Mouse (Mus musculus) embryo, embryonic 9.5 days (tissue): ENCODE measurements at regions not wholly inside any gene's neighbourhood (a gene's known extent, or its start where the extent isn't known, plus 50 kb on each side); places are given as distances from the start of the nearest gene placed in this dataset.
A peak's percentile ranks its signal among the peaks of the same experiment; 100 is the strongest.

Experiments used
- DNase-seq: peaks from one replicate; pipeline ENCODE4 v3.0.0-alpha.2; 2017; ENCODE audit errors: extremely low spot score

DNA sequence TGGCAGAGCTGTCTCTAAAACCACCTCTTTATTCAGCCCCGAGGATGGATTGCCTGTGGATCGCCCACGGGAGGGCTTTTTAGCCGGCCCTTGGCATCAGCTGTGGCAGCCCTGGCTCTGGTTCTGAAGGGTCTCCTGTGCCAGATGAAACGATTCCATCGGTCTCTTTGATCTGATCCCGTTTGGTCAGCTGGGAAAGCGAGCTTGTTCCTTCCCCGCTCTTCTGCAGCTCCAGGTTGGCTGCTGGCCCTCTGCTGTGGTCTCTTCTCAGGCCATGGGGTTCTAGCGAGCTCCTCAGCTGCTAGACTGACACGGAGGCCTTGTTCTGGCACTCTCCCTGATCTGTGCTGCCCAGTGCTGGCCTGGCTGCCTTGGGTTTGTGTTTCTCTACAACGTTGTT is 165.6 kb upstream of the Dkk2 start:
- DNase-seq = no peak

DNA sequence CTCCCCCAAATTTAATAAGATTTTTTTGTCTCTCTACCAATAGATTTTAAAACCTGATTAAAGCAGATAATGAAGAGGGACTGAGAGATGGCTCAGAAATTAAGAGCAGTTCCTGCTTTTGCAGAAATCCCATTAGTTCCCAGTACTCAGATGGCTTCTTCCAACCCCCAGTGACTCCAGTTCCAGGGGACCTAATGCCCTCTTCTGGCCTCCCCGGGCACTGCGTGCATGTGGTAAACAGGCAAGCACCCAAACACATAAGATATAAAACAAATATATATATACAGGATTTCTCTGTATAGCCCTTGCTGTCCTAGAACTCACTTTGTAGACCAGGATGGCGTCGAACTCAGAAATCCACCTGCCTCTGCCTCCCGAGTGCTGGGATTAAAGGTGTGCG is 163.9 kb upstream of the Dkk2 start:
- peak; percentile 22 for DNase-seq

DNA sequence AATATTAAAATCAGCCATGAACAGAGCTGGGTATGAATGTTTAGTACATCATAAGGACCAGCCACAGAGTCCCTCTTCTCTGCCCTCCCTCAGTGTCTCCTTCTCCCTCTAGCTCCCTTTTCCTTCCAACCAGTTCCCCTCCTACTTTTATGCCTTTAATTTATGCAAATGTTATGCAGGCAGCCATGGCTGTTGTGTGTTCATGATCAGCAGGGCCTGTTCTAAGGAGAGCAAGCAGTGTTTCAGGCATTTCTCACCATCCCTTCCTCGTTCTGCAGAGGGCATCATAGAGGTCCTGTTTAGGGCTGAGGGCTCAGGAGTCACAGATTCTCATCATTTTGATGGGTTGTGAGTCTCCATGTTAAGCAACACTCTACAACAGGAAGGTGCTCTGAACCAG is 162.4 kb upstream of the Dkk2 start:
- no peak for DNase-seq

DNA sequence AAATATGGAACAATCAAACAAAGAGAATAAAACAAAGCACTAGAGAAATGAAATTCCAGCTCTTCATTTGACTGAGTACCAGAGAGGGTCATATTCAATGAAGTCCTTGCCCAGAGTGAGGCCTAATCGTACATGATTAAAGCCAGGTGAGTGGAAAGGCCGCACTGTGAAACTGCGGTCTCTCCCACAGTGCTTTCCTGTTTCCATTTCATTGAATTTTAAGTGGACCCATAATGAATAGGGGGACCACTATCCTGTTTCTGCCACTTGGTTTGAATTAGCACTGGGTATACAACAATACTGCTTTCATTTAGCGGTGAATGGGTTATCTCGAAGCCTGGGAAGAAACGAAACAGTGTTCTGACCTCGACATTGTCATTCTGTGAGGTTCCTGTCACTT is 144.2 kb upstream of the Dkk2 start:
- no peak for DNase-seq

DNA sequence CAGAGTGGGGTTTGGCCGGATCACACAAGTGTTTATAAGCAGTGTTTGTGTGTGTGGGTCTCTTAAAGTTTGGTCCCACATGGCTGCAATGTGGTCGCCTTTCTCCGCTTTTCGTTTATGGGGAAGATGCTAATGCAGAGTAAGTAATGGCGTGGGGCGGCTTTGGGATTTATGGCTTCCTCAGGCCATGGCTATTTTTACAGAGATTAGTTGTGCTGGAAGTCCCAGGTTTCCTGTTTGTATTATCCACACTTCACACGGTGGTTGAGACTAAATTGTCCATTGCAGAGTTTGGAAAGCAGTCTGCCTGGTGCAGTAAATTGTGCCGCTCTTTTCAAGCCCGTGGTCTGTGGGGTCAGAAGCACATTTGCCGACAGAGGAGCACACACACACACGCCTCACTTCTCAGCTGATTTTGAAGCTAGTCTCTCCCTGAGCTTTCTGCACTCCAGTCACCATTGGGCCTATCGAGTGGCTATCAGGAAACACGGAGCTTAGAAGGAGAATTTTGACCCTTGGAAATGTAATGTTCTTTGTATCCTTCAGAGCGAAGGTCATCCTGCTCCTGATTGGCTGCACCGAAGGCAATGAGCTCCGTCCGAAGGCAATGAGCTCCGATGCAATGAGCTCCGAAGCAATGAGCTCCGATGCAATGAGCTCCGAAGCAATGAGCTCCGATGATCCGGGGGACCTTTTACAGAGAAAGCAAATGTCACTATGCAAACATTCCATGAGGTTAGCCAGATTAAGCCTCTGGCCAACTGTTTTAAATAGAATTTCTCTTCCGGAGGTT is 142.9 kb upstream of the Dkk2 start:
- DNase-seq = no peak

DNA sequence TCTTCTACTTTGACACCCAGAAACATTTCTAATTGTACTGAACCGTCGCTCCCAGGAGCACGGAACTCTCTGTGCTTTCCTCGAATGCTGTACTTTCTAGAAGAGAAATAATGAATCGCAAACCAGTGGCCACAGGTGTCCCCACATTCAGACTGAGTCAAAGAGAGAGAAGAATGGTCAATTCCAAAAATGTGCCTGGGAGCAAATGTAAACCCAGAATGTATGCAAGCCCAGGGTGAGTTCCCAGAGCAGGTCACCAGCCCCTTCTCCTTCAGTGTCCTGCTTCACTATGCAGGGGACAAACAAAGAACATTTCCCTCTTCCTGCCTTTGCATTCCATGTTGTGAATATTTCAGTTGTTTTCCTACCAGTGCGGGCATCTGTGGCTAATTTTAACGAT is 141.7 kb upstream of the Dkk2 start:
- no peak for DNase-seq

DNA sequence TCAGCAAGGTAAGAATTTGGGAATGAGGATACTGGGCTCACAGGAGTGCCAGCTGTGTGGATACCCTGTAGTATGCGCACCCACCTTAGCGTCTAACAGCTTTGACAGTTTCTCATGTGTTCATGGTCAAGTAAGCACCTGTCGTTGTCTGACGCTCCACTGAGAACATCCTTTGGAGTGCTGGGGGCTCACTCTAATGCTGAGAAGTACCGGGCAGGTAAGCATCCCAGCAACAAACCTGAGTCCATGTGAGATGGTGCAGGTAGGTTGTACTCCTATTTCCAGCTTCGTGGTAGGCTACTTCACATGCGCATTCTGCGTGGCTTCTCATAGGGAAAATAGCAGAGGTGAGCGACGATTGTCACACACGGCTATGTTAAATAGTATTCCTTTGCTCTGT is 129.3 kb upstream of the Dkk2 start:
- no peak for DNase-seq

DNA sequence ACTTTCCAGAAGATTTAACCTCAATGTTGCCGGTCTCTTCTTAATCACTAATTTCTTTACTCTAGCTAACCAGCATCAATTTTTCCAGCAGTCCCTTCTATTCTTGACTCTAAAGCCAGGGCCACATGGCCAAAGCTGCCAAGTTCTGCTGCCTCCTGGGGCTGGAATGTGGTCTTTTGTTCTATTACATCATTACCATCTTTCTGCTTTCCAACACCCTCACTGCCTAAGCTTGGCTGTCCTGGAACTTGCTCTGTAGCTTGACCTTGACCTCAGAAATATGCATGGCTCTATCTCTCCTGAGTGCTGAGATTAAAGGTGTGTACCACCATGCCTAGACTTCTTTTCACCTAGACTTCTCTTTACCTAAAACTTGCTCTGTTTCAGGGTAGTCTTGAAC is 124.5 kb upstream of the Dkk2 start:
- no peak for DNase-seq

DNA sequence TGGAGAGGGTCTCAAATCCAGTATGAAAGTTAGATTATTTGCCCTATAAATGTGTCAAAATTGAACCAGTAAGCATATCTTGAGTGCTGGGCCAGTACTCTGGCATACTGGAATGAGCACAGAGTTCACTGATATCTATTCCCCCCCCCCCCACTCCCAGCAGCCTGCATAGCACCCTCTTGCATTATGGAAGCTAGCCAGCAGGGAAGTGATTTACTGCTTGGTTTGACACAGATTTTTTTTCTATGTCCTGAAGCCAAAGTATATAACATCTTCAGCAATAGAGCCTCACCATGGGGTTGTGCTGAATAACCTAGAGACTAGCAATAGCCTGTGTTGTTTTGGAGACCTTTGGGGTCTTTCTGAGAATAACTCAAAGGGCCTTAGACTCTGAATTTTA is 123.5 kb upstream of the Dkk2 start:
- DNase-seq = no peak

DNA sequence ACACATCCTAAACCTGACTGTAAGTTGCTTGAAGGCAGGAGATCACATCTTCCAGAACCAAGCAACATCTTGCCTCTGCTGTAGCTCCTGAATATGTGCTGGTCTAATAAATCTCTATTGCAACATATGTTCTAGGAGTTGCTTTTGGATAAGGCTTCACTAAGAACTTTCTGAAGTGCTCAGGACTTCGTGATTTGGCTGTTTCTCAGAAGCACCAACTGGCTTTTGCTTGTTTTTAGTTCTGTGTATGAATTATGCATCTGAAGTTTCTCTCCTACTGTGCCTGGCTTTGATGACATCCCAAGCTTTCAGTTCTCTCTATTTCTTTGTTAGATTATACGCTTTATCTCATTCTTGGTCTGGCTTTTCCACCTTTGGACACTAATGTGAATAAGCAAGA is 122.2 kb upstream of the Dkk2 start:
- no peak for DNase-seq

DNA sequence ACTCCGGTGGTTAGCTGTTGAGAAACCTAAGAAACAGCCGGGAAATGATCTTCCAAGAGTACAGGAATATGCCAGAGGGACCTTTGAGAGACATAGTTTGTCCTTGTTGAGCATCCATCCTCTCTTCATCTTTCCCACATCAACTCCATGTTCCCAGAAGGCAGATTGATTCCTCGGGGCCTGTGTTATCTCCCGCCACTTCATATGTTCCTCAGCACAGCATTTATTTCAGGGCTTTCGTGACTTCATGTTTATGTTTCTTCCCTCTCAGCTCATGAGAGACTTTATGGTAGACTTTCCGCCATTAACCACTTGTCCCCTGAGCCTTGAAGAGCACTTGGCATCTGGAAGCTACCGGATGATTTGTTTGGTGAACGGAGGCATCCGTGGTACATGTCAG is 120.1 kb upstream of the Dkk2 start:
- DNase-seq = no peak

DNA sequence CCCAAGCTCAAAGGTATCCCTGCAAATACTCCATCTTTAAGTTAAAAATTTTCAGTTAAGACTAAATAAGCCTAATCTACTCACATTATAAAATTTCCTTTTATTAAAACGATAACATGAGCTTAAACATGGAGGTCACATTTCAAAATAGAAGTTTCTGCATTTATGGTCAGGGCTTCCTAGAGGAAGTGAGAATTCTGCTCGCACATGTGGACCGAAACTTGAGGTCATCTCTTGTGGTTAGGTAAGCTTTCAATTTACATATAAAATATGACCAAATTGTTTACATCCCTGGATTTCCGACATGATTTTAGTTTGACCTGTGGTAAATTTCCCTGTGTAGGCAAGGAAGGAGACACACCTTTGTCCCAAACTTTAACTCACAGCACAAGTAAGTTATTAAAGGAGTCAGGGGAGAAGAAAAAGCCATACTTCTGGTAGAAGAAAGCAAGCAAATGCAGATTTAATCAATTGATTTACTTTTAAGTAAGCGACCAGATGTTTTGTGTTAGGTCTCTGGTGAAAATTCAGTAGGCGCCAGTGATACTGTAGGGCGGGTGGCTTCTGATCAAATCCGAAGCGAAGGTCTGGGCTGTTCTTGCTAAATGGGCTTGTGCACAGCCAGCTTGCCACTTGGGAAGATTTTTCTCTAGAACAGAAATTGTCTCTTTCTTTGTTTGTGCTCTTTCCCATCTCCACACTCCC is 119.5 kb upstream of the Dkk2 start:
- DNase-seq = no peak

DNA sequence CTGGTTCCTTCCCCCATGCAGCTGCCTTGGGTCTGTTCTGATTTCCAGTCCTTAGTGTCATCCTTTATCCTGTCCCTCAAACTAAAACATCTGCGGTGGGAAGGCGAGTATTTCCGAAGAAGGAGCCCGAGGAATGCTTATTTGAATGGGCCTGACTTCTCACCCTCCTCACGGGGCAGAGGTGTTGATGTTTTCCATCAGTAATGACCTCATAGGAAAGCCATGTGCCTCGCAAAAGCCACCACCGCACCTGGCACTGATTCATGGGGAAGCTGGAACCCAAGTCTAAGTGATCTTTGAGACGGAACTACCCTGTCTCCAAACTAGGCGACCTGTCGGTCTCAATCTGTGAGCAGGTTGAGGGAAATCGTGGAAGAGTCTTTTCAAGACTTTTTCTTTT is 117.8 kb upstream of the Dkk2 start:
- DNase-seq = no peak

DNA sequence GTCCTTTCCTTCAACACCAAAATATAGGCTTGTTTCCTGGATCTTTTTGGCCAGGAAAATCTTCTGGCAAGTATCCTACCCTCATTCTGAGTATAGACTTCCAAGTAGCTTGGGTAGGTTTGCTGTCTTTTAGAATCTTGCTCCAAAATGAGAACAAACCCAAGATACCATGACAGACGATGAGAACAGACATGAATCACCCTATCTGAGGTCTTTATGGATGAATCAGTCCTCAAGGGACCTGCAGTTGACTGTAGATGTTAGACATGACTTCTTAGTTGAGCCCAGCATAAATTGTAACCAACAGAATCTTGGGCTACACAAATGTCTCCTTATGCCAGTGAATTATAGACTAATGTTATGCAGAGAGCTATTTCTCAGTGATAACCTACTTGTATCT is 114.3 kb upstream of the Dkk2 start:
- DNase-seq = no peak

DNA sequence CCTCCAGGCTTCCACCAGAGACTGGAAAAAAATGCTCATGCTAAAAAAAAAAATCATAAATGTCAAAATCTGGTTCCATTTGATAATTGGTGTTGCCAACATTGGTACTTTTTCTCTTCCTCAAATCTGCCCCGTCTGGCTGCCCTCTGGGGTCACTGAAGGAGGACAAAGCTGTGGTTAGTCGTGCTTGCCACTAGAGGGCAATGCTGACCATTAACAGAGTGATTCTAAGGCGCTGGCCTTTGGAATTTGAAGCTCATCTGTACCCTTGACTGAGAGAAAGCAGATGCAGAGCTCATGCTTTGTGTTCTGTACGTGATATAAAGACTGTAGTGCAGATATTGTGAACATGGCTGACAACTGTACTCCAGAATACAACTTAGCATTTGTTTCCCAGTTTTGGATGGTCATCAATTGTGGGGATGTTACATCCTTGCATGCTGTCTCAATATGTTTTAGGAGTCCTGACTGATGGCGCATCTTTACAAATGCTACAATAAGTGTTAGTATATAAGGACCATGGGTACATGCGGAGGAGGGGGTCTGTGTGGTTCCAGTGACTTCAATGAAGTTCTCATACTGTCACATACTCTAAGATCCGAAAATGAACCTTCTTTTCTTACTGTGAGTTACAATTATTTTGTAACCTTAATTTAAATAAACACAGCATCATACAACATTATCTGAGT is 109.0 kb upstream of the Dkk2 start:
- peak; percentile 72 for DNase-seq

DNA sequence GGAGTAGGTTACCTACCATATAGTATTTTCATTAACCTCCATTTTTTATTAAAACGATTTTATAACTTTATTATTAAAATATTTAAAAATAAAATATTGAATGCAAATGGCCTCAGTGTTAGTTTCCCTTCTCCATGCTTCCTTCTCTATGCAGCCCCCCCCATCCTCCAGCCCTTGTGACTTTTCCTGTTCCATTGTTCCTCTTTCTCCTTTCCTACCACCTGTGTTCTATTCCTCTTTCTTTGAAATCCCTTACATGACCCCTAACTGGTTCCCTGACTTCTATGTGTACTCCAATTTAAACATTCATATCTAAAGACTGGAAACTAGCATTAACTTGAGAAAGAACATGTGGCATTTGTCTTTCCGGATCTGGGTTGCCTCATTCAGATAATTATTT is 101.8 kb upstream of the Dkk2 start:
- no peak for DNase-seq

DNA sequence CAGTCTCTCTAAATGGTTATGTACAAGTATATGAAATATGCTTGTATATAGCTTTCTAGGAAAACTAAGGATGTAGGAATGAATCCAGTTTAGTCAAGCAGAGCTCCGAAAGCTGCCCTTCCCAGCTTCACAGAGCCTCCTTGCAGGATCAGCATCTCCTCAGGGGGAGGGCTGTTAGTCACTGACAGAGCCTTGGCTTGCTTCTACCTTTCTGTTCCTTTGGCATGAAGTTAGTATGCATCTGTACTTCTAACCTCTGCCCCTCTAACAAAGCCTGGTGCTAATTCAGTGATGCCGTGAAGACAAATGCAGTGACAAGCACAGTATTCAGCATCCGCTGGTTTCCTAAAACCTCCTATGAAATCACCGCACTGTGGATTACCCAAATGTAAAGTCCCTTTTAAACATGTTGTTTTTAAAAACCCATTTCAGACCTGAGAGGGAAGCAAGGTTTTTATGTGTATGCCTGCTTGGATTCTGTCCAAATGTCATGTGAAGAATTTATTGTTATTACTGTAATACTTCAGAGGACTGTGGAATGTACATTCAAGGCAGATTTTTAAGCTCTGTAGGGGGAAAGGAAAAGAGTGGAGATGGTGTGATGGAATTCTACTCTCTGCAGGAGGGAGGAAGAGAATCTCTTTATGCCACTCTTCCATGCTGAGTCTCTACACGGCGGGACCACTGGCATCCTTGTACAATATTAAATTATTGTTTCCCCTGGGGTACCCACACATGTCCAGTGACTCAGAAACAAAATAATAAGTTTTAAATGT is 86.1 kb upstream of the Dkk2 start:
- no peak for DNase-seq

DNA sequence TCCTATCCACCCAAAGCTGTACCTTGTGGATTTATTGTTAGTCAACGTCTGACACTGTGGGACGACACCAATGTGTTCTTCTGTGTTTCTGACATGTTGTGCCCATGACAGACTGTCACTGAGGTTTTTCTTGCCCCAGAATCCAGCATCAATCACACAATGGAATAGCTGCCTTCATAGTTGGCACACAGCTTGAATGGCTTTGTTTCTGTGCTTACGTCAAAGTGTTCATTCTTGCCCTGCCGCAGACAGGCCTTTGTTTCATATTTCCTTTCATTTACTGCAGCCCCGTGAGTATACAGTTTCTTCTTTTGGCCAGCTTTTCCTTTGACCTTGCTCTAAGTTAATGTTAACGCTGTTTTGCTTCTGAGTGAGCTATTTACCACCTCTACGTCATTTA is 78.9 kb upstream of the Dkk2 start:
- DNase-seq = no peak

DNA sequence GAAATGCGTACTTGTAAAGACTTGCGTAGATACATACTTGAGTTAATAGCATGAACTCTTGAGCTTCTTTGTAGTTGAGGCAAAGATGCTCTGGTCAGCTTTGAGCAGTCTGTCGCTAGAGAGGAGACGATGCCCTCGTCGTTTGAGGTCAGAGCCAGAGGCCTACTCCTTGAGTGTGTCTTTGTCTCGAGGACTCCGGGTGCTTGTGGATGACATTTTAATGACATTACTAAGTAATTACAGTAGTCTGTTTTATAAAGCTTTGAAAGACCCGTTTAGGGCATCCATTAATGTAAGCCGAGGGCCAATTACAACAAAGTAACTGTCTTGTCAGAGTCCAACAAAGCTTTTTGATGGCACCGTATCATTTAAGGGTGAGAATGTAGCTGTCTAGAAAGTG is 78.2 kb upstream of the Dkk2 start:
- DNase-seq = no peak

DNA sequence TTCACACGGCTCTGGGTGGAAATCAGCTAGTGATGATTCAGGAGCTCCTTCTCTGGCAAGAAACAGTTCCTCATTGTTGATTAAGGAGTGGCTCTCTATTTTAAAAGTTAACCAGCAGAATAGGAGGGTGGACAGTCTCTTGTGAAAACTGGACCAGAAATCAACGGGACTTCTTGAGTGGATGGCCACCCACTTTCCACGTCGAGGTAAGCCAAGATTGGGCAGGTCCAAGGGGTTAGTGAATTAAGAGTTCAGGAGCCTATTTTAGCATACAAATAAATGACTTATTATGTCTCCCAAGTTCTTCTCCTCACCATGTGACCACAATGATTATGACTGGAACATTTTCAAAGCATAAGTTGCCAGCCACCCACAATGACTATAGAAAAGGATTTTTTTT is 77.7 kb upstream of the Dkk2 start:
- DNase-seq = no peak

DNA sequence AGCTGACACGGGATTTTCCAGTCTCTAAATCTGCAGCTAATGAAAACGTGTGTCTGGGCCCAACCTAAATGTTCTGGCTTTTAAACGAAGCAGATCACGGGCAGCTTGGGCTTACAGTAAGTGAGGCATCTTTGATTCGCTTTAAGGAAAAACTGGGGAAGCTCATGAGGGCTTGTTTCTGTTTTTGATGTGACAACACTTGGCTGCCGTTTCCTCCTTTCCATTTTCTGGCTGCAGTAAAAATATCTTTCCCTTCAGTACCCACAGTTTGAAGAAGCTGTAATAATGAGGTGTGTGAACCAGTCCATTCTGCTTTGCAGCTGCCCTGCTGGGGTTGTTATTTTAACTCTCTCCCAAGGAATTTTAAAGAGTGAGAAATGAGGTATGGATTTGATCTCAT is 69.9 kb upstream of the Dkk2 start:
- no peak for DNase-seq

DNA sequence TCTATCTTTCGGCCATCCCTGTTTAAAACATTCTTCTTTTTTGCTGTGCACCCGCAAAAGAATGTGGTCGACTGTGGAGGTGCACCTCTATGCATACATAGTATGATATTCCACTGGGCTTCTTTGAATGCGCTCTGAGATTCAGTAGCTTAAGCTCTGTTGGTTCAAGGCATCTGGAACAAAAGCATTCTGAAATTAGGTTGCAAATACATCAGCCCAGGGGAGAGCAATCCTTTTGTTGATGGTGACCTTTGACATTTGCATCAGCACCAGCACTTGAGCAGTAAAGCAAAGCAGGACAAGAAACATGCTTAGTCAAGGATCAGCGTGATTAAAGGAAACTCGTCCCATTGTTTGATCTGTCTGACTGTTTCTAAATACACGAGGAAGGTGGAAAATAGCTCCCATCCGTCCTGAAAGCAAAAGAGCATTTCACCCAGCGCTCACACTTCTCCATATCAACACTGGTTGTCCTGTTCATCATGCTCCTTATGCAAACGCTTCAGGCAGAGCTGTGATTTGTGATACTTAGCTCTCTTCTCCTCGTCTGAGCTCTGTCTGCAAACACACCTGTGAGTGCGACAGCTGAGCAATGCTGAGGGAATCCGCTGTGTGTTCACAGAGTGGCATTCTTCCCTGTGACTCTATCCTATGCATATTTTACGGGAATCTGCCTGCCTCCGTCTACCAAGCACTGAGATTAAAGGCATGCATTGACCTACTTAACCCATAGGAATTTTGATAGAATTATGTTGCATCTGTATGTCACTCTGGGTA is 67.4 kb upstream of the Dkk2 start:
- peak; percentile 40 for DNase-seq
